Mouse (Mus musculus) stomach, postnatal 0 days (tissue): ENCODE measurements around the gene Gucy2f. TPM values are rescaled to one million over a fixed set of nuclear protein-coding genes. Genes with fewer than 3 reads are reported as not detected.

Experiments used
- ATAC-seq: fragments of 200-750 bp; cut with Nextera tagmentation; 2 replicates; pipeline ENCODE4 v1.8.0; 2017; ENCODE audit not compliant: low FRiP score, low TSS enrichment
- DNase-seq: peaks from one replicate; pipeline ENCODE4 v3.0.0-alpha.2; 2016; ENCODE audit warnings: low spot score
- H3K27ac ChIP-seq: fragments of 300-500 bp; sonication (generic); replicated peaks from 2 replicates; pipeline ENCODE4 v1.5.1; 2014; ENCODE audit warnings: mild to moderate bottlenecking, control low read depth
- H3K27me3 ChIP-seq: fragments of 300-500 bp; sonication (generic); 2 replicates; pipeline ENCODE4 v1.6.1; 2014; ENCODE audit warnings: low read length; ENCODE audit not compliant: control insufficient read depth, insufficient read depth
- H3K36me3 ChIP-seq: fragments of 300-500 bp; sonication (generic); 2 replicates; pipeline ENCODE4 v1.6.1; 2014; ENCODE audit warnings: low read length, mixed read lengths; ENCODE audit not compliant: control insufficient read depth, insufficient read depth
- H3K4me1 ChIP-seq: fragments of 300-500 bp; sonication (generic); replicated peaks from 2 replicates; pipeline ENCODE4 v1.6.1; 2014; ENCODE audit warnings: antibody characterized with exemption; ENCODE audit not compliant: control insufficient read depth, insufficient read depth
- H3K4me2 ChIP-seq: fragments of 300-500 bp; sonication (generic); replicated peaks from 2 replicates; pipeline ENCODE4 v1.6.1; 2014; ENCODE audit warnings: low read depth, mild to moderate bottlenecking, control low read depth, moderate library complexity
- H3K4me3 ChIP-seq: fragments of 300-500 bp; sonication (generic); 2 replicates; pipeline ENCODE4 v1.5.1; 2014; ENCODE audit warnings: low read depth, low read length, control low read depth
- H3K9ac ChIP-seq: fragments of 300-500 bp; sonication (generic); 2 replicates; pipeline ENCODE4 v1.6.1; 2014; ENCODE audit warnings: mild to moderate bottlenecking, low read length, control low read depth, mixed read lengths
- H3K9me3 ChIP-seq: fragments of 300-500 bp; sonication (generic); 2 replicates; pipeline ENCODE4 v1.6.1; 2016; ENCODE audit warnings: low read length; ENCODE audit not compliant: control insufficient read depth
- CTCF ChIP-seq: IDR thresholded peaks from 2 replicates; pipeline ENCODE4 v1.5.1; 2016; ENCODE audit warnings: antibody characterized with exemption, low read depth, mild to moderate bottlenecking, moderate library complexity
- EP300 ChIP-seq: optimal IDR thresholded peaks from 2 replicates; pipeline ENCODE3; 2016; ENCODE audit warnings: antibody characterized with exemption
- WGBS: fragments of 180-500 bp; shearing (Covaris S2); extraction: QIAGEN DNeasy Blood & Tissue Kit; methylation state at CpG from one replicate; pipeline ENCODE4 v1.1.7; 2014; 5-methylcytosine and 5-hydroxymethylcytosine counted together
- polyA plus RNA-seq: library from polyadenylated mRNA; unstranded; fragments of >200 nt; fragmentation: Nextera tagmentation; extraction: Ambion mirVana; gene quantifications from 2 replicates; pipeline ENCODE4 v1.2.1, GENCODE M21; 2015

Gene Gucy2f
- polyA plus RNA-seq, 1 experiment from 2014 or later, result not detected

GRCm38 (mm10) chrX:142189023-142189703 is 7.6 kb downstream of the Gucy2f start:
- no peak for ATAC-seq
- no peaks in the 10 kb centered on the region for H3K36me3 ChIP-seq
- no peak overlapping the region for H3K9ac ChIP-seq
- H3K4me3 ChIP-seq, result no peak overlapping the region
- TF ChIP-seq EP300, result no peak
- TF ChIP-seq CTCF, result peak; percentile 69
- peak; percentile 33 for DNase-seq
- no peak overlapping the region for H3K27ac ChIP-seq
- 33% methylated on average over 22 of the region's 22 CpGs for WGBS
- no peaks in the 10 kb centered on the region for H3K4me1 ChIP-seq
- H3K9me3 ChIP-seq, result no peaks in the 10 kb centered on the region
- H3K27me3 ChIP-seq, result no peaks in the 10 kb centered on the region
- no peak overlapping the region for H3K4me2 ChIP-seq

- DNase-seq (no peak), ATAC-seq (no peak)
- Histone ChIP-seq H3K4me1 (no peaks in the 10 kb centered on the region), H3K9me3 (no peaks in the 10 kb centered on the region), H3K27me3 (no peaks in the 10 kb centered on the region), H3K27ac (no peak overlapping the region), H3K36me3 (no peaks in the 10 kb centered on the region), H3K9ac (no peak overlapping the region), H3K4me3 (no peak overlapping the region), H3K4me2 (no peak overlapping the region)
- no peak for TF ChIP-seq EP300
- TF ChIP-seq CTCF, result no peak
- WGBS, result 72% methylated on average over 2 of the region's 2 CpGs
These were observed 14.7 kb downstream of the Gucy2f start for GRCm38 (mm10) chrX:142182026-142182425.

- H3K4me2 ChIP-seq, result no peak overlapping the region
- no peak for ATAC-seq
- H3K9me3 ChIP-seq, result no peaks in the 10 kb centered on the region
- no peaks in the 10 kb centered on the region for H3K27me3 ChIP-seq
- no peak overlapping the region for H3K27ac ChIP-seq
- no peaks in the 10 kb centered on the region for H3K4me1 ChIP-seq
- H3K4me3 ChIP-seq, result no peak overlapping the region
- no peak for DNase-seq
- no peak overlapping the region for H3K9ac ChIP-seq
- H3K36me3 ChIP-seq, result no peaks in the 10 kb centered on the region
- no peak for TF ChIP-seq CTCF
- no peak for TF ChIP-seq EP300
These were observed 19.8 kb downstream of the Gucy2f start for GRCm38 (mm10) chrX:142176981-142177380.

GRCm38 (mm10) chrX:142115779-142116178 is 81.0 kb downstream of the Gucy2f start:
- Histone ChIP-seq H3K4me3 (no peak overlapping the region), H3K9me3 (no peaks in the 10 kb centered on the region), H3K4me2 (no peak overlapping the region), H3K27me3 (no peaks in the 10 kb centered on the region), H3K27ac (no peak overlapping the region), H3K9ac (no peak overlapping the region), H3K4me1 (no peaks in the 10 kb centered on the region), H3K36me3 (no peaks in the 10 kb centered on the region)
- ATAC-seq, result no peak
- DNase-seq, result no peak
- TF ChIP-seq CTCF, result no peak
- TF ChIP-seq EP300, result no peak

DNA sequence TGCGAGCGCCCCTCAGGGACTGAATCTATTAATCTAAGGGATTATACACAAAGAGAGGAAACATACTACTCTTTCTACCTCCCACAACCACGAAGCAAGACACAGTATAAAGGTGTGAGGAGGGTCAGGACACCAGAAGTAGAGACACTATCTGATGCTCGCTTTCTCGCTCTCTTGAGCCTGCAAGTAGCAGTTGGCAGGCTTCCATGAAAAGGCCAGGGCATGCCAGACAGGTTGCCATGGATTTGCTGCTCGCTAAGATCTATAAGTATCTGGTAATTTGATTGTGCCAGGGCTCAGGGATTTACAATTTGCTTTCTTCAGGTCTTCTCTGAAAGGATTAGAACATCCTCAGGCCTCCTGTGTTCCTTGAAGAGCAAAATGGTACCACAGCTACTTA is 85.5 kb downstream of the Gucy2f start:
- no peaks in the 10 kb centered on the region for H3K4me1 ChIP-seq
- 79% methylated on average over 6 of the region's 6 CpGs for WGBS
- no peak overlapping the region for H3K4me3 ChIP-seq
- H3K9ac ChIP-seq, result no peak overlapping the region
- no peaks in the 10 kb centered on the region for H3K36me3 ChIP-seq
- TF ChIP-seq EP300 (no peak), CTCF (no peak)
- H3K27ac ChIP-seq, result no peak overlapping the region
- H3K9me3 ChIP-seq, result no peaks in the 10 kb centered on the region
- no peak overlapping the region for H3K4me2 ChIP-seq
- H3K27me3 ChIP-seq, result no peaks in the 10 kb centered on the region
- no peak for ATAC-seq
- DNase-seq, result no peak

- Histone ChIP-seq H3K4me2 (no peak overlapping the region), H3K9me3 (no peaks in the 10 kb centered on the region), H3K27me3 (no peaks in the 10 kb centered on the region), H3K27ac (no peak overlapping the region), H3K4me1 (no peaks in the 10 kb centered on the region), H3K9ac (no peak overlapping the region), H3K36me3 (no peaks in the 10 kb centered on the region), H3K4me3 (no peak overlapping the region)
- peak; percentile 77 for TF ChIP-seq CTCF
- TF ChIP-seq EP300, result no peak
- WGBS, result 41% methylated on average over 3 of the region's 3 CpGs
- ATAC-seq (no peak), DNase-seq (peak; percentile 16)
These were observed 99.8 kb downstream of the Gucy2f start for GRCm38 (mm10) chrX:142096904-142097303.
